Mouse (Mus musculus) cerebellum, adult 8-10 months (tissue): Measurements from ENCODE around the gene Rab31.

Source experiments
- DNase-seq: peaks from one replicate; pipeline ENCODE4 v3.0.0; 2022

Rab31 gene

DNA sequence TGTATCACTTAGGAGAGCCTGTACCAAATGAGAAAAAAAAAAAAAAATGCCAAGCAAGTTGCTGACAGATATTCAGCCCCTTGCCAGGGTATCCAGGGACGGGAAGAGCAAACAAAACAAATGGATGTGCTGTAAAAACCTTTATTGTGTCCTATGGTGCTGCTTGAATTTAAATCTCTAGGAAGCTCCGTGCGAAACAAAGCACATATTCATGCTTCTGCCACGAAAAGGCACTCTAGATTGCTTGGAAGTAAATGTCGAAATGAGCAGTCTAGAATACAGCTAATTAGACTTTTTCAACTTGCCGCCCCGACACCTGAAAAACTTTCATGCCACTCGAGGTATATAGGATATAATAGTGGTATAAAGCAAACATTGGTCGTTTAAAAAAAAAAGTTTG is 158.1 kb downstream of the Rab31 start:
- peak; percentile 22 for DNase-seq

DNA sequence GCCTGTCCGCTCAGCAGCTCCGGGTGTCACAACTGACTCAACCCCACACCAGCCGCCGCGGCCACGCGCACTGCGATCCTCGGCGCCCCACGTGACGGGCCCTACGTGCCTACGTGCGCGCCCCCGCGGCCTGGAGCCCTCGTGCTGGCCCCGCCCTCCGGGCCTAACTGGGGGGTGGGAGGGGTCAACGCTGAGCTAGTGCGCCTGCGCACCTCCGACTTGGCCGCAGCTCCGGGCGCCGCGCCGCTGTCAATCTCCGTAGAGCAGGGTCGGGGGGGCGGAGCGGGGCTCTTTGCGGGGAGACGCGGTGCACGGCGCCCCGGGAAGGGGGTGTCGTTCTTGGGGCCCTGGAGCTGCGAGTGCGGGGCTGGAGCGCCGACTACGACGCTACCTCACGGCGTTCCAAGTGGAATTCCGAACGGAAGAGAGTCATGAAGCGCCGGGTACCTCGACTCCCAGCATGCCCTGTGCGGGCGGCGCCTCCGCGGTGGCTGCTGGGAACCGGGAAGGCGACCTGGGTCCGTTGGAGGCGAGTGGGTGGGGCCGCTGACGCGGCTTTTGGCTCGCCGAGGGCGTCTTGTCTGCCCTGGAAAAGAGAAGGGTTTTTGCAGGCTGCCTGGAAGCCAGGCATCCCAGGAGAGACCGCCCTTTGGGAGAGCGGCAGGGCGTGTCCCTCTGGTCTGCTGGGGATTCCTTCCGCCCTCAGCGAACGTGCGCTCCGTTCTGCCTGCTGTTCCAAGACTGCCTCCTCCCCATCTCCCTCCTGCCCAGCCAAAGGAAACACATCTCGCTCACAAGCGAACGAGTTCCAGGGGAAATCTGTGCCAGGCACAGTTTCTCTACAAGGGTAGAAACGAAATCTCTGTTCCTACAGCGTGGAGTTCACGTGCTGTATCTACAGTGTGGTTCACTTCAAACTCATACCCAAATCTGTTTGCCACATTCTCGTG is 158.8 kb downstream of the Rab31 start, which contains the start of gene Vapa:
TSS of gene Vapa (minus strand) at position 93 of the 950 bp plus-strand sequence.
- peak; percentile 99 for DNase-seq

DNA sequence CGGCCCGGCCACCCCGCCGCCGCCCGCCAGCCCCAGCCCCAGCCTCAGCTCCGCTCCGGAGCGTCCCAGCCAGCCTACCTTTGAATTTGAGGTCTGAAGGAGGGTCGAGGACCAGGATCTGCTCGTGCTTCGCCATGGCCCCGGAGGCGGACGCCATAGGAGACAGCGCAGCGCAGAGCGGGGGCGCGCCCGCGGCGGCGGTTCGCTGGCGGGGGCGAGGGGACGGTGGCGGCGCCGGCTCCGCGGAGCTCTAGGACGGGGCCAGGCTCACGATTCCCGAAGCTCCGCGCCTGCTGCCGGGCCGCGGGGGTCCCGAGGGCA is 159.4 kb downstream of the Rab31 start:
- DNase-seq, result no peak

DNA sequence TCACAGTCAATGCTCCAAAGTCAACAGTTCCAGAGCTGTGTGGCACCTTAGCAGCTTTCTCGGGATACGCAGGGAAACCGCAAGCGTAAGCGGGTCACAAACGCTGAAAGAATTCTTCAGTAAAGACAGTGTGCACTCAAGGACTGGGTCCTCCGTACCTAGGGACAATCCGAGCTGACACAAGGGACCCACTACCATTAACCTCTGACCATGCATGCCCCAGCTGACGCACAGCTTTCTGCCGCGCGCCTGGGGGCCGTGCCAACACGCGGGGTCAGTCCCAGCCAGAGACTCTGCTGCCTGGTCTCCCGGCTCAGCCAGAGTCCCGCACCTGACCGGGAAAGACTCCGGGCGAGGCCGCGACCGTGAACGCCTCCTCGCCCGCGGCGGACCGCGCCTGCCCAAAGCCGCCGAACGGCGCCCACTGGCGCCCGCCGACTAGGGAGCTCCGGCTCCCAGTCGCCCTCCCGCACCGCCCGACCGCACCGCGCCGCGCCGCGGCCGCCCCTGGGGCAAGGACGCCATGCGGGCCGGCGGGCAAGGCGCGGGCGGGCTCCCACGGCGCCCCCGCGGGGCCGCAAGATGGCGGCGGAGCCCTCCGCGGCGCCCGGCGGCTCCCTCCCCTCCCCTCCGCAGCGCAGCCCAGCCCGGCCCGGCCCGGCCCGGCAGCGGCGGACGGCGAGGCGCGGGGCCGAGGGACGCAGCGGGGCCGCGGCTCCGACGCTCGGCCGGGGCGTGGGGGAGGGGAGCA is 160.0 kb downstream of the Rab31 start:
- DNase-seq, result peak; percentile 48

DNA sequence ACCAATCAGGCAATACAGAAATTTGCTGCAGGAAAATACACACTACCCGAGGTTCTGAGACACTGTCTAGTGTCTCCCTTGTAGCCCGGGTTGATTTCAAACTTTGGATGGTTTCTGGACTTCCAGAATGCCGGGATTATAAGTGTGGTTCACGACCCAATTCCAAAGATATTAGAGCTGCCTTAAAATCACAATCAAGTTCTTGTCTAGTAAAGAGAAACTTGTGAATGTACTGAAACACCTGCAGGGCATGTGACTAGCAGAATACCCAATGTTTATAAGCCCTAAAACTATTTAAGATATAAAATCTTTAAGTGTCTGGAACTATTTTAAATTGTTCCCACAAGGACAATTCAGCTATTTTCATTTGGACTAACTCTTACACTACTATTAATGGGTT is 160.8 kb downstream of the Rab31 start:
- no peak for DNase-seq

DNA sequence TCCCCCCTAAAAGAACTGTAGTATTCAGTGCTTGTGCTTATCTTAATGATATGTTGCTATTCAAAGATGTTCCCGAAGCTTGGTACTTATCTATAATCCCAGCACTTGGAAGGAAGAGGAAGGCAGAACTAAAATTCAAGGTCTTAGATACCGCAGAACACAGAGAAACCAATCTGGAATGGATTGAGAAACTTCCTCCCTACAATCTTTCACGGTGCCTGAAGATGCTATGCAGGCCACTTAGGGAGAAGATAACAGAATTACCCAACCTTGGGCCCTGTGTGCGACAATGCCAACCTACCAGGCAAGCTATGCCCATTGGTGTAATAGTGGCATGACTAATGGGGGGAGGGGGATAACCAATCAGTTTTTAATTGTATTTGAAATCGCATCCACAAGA is 163.8 kb downstream of the Rab31 start:
- DNase-seq, result no peak

DNA sequence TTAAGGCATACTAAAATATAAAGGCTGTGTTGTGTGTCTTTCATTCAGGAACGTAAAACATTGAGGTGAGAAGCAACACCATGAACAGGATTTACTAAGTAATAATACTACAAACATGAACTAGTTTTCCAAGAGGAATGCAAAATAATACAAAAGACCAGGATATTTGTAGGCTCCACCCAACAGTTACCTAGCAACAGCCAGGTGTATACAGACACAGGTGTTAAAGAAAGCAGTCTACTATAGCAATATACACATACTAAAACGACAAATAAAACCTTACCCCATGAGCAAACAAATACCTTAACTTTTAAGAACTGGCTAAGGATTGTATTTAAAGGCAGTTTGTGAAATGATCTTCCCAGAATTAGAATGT is 164.3 kb downstream of the Rab31 start:
- no peak for DNase-seq

DNA sequence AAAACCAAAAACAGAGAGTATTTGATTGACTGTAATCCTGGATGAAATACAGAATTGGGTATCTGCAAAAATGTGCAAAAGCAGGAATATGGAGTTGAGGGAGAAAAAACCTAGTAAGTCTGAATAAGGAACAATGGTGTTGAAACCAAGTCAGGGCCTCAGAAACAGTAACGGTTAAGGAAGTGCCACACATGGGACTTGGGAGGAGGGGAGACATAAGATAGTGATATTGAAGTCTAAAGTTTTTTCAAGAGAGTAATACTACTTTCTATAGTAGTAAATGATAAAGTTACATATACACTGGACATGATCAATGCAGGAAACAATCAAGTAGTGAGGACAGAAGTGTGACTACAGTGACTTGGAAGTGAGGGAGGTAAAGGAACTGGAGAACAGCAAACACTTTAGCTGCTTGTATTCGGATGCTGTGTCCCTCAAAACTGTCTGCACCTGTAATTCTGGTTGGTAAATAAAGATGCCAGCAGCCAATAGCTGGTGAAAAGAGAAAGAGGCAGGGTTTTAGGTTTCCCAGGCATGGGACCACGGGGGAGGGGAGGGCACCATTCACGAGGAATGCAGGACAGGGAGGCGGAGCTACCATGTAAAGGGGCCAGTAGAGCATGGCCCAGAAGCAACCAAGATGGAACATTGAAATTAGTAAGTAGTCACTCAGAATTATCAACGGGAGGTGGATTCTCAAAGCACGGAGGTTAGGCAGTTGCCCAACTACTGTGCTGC is 164.8 kb downstream of the Rab31 start:
- no peak for DNase-seq

DNA sequence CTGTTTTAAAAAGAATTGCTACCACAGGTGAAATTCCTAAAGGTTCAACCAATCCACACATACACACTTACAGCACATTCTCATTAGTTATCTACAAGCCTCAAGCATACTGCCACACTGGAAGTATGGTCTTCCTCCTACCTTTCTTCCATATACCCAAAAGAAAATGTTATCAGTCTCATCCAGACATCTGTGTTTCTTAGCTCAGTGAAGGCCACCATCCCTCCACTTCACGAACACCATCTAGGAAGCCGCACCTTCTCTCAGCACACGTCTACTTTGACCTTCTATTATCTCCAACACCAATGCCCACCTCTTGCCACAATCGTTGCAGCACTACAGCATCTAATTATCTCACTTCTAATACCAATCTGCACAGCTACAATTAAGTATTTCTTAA is 166.5 kb downstream of the Rab31 start:
- no peak for DNase-seq

DNA sequence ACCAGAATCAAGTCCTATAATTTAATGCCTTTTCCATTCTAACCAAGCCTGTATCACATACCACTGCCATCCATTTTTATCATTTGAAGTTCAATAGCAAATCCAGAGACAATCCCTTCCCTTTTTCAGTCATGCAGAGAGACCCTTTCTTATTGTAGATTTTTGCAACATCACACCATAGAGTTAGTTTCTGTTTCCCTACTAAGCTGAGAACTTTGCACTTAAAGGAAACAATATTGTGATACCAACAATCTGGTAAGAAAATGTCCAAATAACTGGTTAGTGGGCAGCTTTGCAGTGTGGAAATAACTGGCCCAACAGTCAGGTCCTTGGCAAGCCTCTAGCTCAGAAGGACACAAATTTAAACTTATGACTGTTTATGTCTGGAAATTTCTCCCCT is 167.7 kb downstream of the Rab31 start:
- DNase-seq, result no peak

DNA sequence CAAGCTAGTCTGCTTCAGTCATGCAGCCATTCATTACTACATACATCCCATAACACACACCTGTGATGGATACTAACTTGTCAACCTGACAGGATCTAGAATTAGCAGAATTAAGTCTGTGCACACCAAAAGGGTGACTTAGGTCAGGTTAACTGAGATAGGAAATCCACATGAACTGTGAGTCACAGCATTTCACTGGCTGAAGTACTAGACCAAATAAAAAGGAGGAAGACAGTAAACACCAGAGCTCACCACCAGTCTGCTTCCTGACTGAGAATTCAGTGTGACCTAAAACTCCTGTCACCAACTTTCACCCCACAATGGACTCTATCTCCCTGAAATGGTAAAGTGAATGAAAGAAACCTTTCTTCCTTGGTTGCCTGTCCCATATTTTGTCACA is 168.2 kb downstream of the Rab31 start:
- no peak for DNase-seq
